Mouse (Mus musculus) cerebellum, postnatal 4 days (tissue): ENCODE data around the gene Ogfrl1.
"Not testable (repeated sequence)": the region's sequence is repeated elsewhere in the genome, so short reads cannot be mapped to it uniquely, and the experiment has no call there.

Experiments
- DNase-seq, 2 experiments: peaks; one replicate each; pipeline ENCODE4 v3.0.0; 2022; ENCODE audit warnings: low spot score in 2 of 2, mixed read lengths in 1 of 2

Gene Ogfrl1

GRCm38 (mm10) chr1:23397623-23398022 is at the start of gene Ogfrl1:
Gene Ogfrl1 (minus strand): TSS chr1:23397772.
- no peak for DNase-seq

DNA sequence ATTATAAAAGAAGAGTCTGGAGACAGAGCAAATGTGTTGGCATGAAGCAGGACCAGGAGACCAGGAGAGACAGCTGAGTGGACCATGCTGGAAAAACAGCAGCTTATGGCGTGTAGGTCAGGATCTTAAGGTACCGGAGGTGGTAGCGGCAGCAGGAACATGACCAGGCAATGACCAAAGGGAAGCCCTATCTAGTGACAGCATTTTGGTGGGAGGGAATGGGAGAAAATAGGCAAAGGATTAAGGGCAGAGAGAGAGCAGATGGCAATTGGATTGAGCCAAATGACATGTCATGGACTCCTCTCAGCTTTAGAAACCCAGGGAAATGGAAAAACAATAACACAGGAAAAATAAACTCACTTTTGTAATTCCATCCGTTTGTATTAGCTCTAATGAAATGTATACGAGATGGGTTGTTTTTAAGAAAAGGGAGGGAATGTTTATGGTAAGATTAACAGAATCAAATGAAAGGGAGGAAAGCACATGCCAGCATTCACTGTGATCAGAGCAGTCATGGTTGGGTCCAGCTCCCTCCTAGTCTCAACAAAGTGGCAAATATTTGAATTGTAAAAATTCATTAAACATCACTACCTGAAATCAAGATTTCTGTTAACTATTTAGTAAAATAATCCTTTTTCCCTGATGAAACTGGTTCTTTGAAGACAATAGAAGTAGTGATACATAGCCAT is 48.3 kb upstream of the Ogfrl1 start:
- DNase-seq = no peak

DNA sequence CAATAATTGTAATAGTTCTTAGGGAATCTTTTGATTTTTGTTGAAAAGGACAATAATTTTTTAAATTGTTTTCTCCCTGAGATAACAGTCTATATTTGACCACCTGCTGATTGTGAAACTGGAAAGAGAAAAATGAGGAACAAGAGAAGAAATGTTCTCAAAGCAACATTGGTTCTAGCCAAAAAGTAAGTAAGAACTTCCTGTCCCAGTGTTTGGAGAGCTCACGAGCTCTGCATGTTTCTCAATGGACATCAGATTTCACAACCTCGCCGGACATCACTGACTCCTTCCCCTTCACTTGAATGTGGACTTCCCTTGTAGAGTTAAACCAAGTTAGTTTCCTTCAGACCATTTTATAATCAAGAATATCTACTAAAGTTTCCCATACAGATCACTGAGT is 36.0 kb upstream of the Ogfrl1 start:
- no peak for DNase-seq

DNA sequence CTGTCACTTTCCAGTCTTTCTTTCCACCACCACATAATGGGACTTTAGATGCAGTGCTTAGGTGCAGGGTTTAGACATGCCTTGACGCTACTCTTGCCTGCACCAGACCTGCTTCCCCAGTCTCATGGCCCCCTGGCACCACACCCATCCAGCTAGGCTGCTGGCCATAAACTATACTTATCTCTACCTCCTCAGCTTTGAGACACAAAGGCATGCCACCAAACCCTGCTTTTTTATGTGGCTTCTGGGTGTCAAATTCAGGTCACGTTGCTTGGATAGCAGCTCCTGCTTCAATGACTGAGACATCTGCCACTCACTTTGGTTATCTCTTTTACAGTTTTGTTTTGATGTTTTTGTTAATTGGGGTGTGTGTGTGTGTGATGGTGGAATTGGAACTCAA is 28.9 kb upstream of the Ogfrl1 start:
- DNase-seq = no peak

DNA sequence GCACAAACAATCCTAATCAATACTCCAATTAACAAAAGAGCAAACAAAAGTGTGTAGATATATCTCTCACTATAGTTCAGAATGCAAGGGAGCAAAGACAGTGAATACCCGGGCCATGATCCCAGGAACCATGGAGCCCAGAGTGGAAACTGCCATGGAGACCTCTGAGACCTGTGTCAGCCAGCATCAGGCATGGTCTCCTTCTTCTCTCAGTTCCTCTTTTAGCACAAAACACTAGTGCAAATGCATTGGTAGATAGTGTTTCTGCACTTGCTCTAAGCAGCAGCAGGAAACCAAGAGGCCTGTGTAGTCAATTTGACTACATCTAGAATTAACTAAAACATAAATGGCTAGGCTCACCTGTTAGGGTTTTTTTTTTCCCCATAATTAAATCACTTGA is 21.4 kb upstream of the Ogfrl1 start:
- no peak for DNase-seq

GRCm38 (mm10) chr1:23418059-23418458 is 20.5 kb upstream of the Ogfrl1 start:
- DNase-seq = no peak

GRCm38 (mm10) chr1:23417562-23417961 is 20.0 kb upstream of the Ogfrl1 start:
- DNase-seq = no peak

- DNase-seq = no peak
These were observed 14.0 kb upstream of the Ogfrl1 start for GRCm38 (mm10) chr1:23411533-23411932.

DNA sequence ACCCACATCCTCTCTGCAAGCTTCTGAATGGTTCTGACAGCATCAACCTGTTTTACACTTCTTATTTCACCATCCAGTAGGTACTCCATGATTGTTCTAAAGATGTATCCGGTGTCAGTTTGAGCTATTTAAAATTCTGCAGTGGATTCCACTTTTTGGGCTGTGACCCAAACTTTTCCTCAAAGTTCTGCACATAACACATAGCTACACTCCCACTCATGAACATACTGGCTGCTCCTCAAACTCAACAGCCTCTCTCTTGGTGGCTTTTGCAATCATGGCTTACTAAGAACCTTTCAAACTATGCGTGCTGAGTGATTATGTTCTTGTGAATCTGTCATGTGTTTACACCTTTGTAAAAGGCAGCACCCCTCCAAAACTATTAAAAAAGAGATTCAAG is 12.4 kb upstream of the Ogfrl1 start:
- no peak for DNase-seq

- no peak for DNase-seq
These were observed 4.8 kb upstream of the Ogfrl1 start for GRCm38 (mm10) chr1:23402401-23402800.

- DNase-seq = no peak
These were observed 2.0 kb upstream of the Ogfrl1 start for GRCm38 (mm10) chr1:23399552-23399951.

DNA sequence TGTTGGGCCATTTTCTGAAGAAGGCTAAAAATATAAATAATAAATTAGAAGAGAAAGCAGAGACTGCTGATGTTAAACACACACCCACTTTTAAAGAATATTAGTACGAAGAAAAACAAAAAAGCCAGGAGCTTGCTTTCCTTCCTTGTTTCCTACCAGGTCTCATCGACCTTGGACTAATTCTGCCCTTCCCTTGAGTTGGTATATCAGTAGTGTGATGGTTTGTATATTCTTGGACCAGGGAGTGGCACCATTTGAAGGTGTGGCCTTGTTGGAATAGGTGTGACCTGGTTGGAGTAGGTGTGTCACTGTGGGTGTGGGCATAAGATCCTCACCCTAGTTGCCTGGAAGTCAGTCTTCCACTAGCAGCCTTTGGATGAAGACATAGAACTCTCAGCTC is 3.2 kb downstream of the Ogfrl1 start:
- DNase-seq = not testable (repeated sequence)

DNA sequence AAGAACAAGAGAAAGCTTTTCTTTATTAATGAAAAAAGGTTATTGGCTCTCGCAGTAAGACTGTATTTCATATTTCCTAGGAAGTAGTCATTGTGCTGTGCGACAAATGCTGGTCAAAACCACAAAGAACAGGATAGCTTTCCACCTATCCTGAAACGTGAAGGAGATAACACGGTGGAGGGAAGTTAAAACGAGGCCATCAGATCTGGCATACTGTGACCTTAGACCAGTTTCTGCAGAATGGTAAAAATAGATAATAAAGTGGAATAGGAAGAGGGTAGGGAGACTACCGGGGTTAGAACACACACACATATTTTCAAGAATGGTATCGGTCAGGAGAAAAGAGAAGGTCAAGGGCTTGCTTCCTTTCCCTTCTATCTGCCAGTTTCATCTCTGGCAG is 5.8 kb downstream of the Ogfrl1 start:
- no peak for DNase-seq

- DNase-seq = no peak
These were observed 13.2 kb downstream of the Ogfrl1 start for GRCm38 (mm10) chr1:23384326-23384725.

DNA sequence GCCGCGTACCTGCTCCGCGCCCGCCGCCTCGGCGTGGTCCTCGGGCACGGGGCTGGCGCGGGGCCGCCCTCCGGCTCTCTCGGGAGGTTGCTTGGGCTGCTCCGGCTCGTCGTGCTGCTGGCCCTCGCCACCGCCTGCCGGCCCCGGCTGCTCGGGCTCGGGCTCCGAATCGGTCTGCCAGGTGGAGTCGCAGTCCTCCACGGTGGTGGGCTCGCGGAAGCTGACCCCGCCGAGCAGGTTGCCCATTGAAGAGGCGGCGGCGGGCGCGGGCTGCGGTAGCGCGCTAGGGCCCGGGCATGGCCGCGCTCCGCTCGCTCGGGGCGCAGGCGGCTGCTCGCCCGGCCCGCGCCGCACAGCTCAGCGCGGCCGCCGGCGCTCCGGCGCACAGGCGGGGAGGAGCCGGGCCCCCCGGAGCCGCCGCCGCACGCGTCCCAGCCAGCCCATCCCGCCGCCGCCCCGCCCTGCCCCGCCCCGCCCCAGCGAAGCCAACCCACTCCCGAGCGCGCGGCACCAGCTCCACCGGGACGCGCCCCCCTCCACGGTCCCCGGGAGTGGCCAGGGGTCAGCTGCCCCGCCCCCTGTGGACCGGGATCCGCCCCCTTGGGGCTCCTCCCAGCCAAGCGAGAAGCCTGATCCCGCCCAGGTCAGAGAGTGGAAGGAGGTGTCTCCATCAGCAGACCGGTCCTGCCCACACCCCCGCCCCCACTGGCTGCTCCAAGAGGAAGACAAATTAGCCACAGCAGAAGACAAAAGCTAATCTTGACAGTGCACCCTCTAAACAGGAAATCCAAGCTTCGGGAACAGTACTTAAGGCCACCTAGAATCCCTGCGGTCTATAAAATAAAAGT is 14.5 kb downstream of the Ogfrl1 start:
- peak; percentile 81 to 92 for DNase-seq

GRCm38 (mm10) chr1:23382461-23382805 is 15.1 kb downstream of the Ogfrl1 start:
- DNase-seq = no peak

GRCm38 (mm10) chr1:23382037-23382436 is 15.5 kb downstream of the Ogfrl1 start:
- DNase-seq = no peak

GRCm38 (mm10) chr1:23379911-23380740 is 17.4 kb downstream of the Ogfrl1 start:
- no peak for DNase-seq

- DNase-seq = no peak
These were observed 18.3 kb downstream of the Ogfrl1 start for GRCm38 (mm10) chr1:23379321-23379720.

GRCm38 (mm10) chr1:23377572-23377971 is 20.0 kb downstream of the Ogfrl1 start:
- no peak for DNase-seq

DNA sequence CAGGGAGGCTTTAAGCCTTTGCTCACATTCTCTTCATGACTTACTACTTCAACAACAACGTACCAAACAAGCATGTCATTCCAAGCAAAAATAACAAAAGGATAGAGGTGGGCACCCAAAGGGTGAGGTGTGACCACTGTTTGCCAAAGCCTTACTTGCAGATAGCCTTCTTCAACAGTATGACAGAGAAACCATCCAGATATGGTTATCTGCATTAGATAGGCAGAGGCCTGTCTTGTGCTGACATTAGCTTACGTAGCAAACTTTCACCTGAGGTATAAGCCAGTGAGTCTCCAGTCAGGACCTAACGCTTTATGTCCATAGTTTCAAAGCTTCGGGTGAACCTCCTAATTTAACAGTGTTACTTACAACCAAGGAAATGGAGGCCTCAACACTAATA is 23.4 kb downstream of the Ogfrl1 start:
- DNase-seq = no peak

DNA sequence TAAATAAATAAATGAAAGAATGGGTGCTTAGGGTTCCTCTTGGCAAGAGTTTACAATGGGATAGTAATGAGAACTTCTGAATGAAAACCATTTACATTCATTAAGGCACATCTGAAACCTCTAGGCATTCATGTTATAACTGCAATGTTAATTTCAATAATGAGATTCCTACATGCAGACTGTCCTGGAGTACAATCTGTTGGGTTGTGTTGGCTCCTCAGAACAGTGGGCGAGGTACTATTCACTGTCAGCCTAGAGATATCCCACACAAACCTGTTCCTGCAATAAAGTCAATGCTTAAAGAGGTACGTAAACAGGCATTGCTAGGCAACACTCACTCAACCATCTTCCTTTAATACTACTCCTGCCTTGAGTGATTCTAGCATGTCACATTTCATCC is 32.0 kb downstream of the Ogfrl1 start:
- no peak for DNase-seq
